Mouse (Mus musculus) forebrain, embryonic 16.5 days (tissue): ENCODE results near the gene Xrcc1. TPM values are rescaled to one million over a fixed set of nuclear protein-coding genes. Genes with fewer than 3 reads are reported as not detected.

Source experiments
- ATAC-seq: fragments of 200-750 bp; cut with Nextera tagmentation; 2 replicates; pipeline ENCODE4 v1.8.0; 2017; ENCODE audit warnings: mild to moderate bottlenecking, moderate library complexity
- H3K27ac ChIP-seq: fragments of 300-500 bp; sonication (generic); 2 replicates; pipeline ENCODE4 v1.5.1; 2014; ENCODE audit warnings: low read length, control low read depth
- H3K27me3 ChIP-seq: fragments of 300-500 bp; sonication (generic); replicated peaks from 2 replicates; pipeline ENCODE4 v1.6.1; 2014; ENCODE audit warnings: low read length; ENCODE audit not compliant: control insufficient read depth, insufficient read depth
- H3K36me3 ChIP-seq: fragments of 300-500 bp; sonication (generic); 2 replicates; pipeline ENCODE4 v1.6.1; 2014; ENCODE audit not compliant: control insufficient read depth, insufficient read depth
- H3K4me1 ChIP-seq: fragments of 300-500 bp; sonication (generic); replicated peaks from 2 replicates; pipeline ENCODE4 v1.6.1; 2014; ENCODE audit warnings: low read length; ENCODE audit not compliant: control insufficient read depth, insufficient read depth
- H3K4me2 ChIP-seq: fragments of 300-500 bp; sonication (generic); 2 replicates; pipeline ENCODE4 v1.6.1; 2014; ENCODE audit warnings: mild to moderate bottlenecking, low read length, control low read depth
- H3K4me3 ChIP-seq: fragments of 300-500 bp; sonication (generic); replicated peaks from 2 replicates; pipeline ENCODE4 v1.5.1; 2014; ENCODE audit warnings: mild to moderate bottlenecking, low read length, control low read depth
- H3K9ac ChIP-seq: fragments of 300-500 bp; sonication (generic); replicated peaks from 2 replicates; pipeline ENCODE4 v1.6.1; 2014; ENCODE audit warnings: low read depth, low read length, control low read depth
- H3K9me3 ChIP-seq: fragments of 300-500 bp; sonication (generic); 2 replicates; pipeline ENCODE4 v1.6.1; 2016; ENCODE audit warnings: low read length; ENCODE audit not compliant: control insufficient read depth
- WGBS: fragments of 180-500 bp; shearing (Covaris S2); extraction: QIAGEN DNeasy Blood & Tissue Kit; methylation state at CpG from one replicate; pipeline ENCODE4 v1.1.7; 2014; 5-methylcytosine and 5-hydroxymethylcytosine counted together
- polyA plus RNA-seq: library from polyadenylated mRNA; unstranded; fragments of >200 nt; fragmentation: Nextera tagmentation; extraction: Ambion mirVana; gene quantifications from 2 replicates; pipeline ENCODE4 v1.2.1, GENCODE M21; 2015

The Xrcc1 gene
- polyA plus RNA-seq, 1 experiment from 2014 or later = 80.2 TPM

GRCm38 (mm10) chr7:24533806-24534205 lies 12.3 kb upstream of the Xrcc1 start:
- 32% methylated on average over 36 of the region's 42 CpGs for WGBS
- 0 out of 2 replicates have a peak overlapping the region, but pooled peaks have one; percentile 3 for H3K4me3 ChIP-seq
- no peak for ATAC-seq
- no peaks in the 10 kb centered on the region for H3K27me3 ChIP-seq
- peak overlapping the region; percentile 21 for H3K4me2 ChIP-seq
- peaks cover 37% of the 10 kb centered on the region for H3K4me1 ChIP-seq
- H3K9me3 ChIP-seq = no peaks in the 10 kb centered on the region
- peak overlapping the region; percentile 27; the same call in 1 of the 2 replicates for H3K9ac ChIP-seq
- peaks cover 4% of the 10 kb centered on the region; the same call in 1 of the 2 replicates for H3K36me3 ChIP-seq
- no peak overlapping the region for H3K27ac ChIP-seq

DNA sequence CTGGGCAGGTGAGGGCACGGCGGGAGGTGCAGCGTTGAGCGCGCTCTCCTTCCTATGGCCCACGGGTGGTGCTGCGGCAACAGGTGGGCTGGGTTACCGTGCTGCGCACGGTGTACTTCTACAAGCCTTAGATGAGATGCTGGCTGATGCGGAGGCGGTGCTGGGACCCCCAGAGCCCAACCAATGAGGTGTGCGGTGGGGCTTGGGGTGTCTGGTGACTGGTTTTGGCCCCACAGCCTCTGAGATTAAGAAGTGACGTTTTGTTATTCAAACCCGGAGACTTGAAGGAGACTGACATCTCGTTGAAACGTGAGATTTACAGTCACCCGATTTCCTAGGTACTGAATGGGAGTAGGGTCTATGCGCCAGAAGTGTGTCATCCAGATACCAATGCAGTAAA lies 11.8 kb upstream of the Xrcc1 start:
- H3K4me1 ChIP-seq = peaks cover 36% of the 10 kb centered on the region
- no peak overlapping the region for H3K9ac ChIP-seq
- H3K36me3 ChIP-seq = peaks cover 4% of the 10 kb centered on the region; the same call in 1 of the 2 replicates
- no peak overlapping the region for H3K27ac ChIP-seq
- 38% methylated on average over 19 of the region's 19 CpGs for WGBS
- no peak overlapping the region; the same call in 1 of the 2 replicates for H3K4me2 ChIP-seq
- H3K4me3 ChIP-seq = no peak overlapping the region
- ATAC-seq = no peak
- no peaks in the 10 kb centered on the region for H3K9me3 ChIP-seq
- no peaks in the 10 kb centered on the region for H3K27me3 ChIP-seq

DNA sequence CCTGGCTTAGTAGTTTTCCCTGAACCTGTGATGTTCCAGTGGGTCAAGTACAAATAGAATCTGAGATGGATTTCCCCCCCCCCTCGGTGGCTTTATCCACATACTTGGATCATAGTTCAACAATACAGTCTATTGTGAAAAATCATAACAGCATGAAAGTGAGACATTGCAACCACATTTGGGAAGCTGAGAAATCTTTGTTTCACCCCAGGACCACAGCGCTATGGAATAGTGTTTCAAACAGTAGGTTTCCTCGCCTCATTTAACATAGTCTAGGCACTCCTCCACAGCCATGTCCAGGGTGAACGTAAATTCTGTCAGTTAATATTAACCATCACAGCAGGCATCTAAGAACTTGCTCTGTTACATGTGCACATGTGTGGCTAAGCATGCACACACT lies 9.0 kb upstream of the Xrcc1 start:
- Histone ChIP-seq H3K9ac (no peak overlapping the region), H3K27ac (no peak overlapping the region), H3K27me3 (no peaks in the 10 kb centered on the region), H3K4me3 (no peak overlapping the region), H3K36me3 (peaks cover 4% of the 10 kb centered on the region; the same call in 1 of the 2 replicates), H3K4me1 (peaks cover 26% of the 10 kb centered on the region), H3K9me3 (no peaks in the 10 kb centered on the region), H3K4me2 (no peak overlapping the region)
- whole genome bisulfite sequencing = 85% methylated on average over 4 of the region's 4 CpGs
- ATAC-seq = no peak

- ATAC-seq = no peak
- Histone ChIP-seq H3K27ac (no peak overlapping the region), H3K27me3 (no peaks in the 10 kb centered on the region), H3K9me3 (no peaks in the 10 kb centered on the region), H3K36me3 (peaks cover 4% of the 10 kb centered on the region; the same call in 1 of the 2 replicates), H3K4me3 (no peak overlapping the region), H3K4me1 (peaks cover 21% of the 10 kb centered on the region), H3K4me2 (no peak overlapping the region), H3K9ac (no peak overlapping the region)
- WGBS = 80% methylated on average over 5 of the region's 5 CpGs
These were observed 8.5 kb upstream of the Xrcc1 start for GRCm38 (mm10) chr7:24537591-24537990.

GRCm38 (mm10) chr7:24538154-24538553 lies 7.9 kb upstream of the Xrcc1 start:
- Histone ChIP-seq H3K4me1 (peaks cover 17% of the 10 kb centered on the region), H3K9ac (no peak overlapping the region), H3K9me3 (no peaks in the 10 kb centered on the region), H3K36me3 (peaks cover 4% of the 10 kb centered on the region; the same call in 1 of the 2 replicates), H3K4me3 (no peak overlapping the region), H3K27ac (no peak overlapping the region), H3K4me2 (no peak overlapping the region), H3K27me3 (no peaks in the 10 kb centered on the region)
- ATAC-seq = no peak
- 37% methylated on average over 5 of the region's 5 CpGs for WGBS

DNA sequence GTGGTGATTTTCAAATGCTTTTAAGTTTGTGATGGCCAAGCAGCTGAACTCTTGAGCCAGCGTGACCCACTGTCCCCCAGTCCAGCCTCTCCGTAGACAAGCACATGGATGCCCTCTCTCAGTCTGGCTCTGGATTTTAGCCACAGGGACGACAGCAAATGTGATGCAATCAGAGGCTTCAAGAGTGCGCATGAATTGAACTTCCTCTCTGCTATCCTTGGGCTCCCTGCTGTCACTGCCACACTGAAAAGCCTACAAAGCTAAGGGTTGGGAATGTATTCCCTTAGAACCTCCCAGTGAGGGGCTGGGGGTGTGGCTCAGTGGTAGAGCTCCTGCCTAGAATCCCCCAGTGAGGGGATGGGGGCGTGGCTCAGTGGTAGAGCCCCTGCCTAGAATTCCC lies 7.4 kb upstream of the Xrcc1 start:
- 88% methylated on average over 5 of the region's 5 CpGs for whole genome bisulfite sequencing
- Histone ChIP-seq H3K4me3 (no peak overlapping the region), H3K9me3 (no peaks in the 10 kb centered on the region), H3K4me1 (peaks cover 12% of the 10 kb centered on the region), H3K9ac (no peak overlapping the region), H3K4me2 (no peak overlapping the region), H3K27me3 (no peaks in the 10 kb centered on the region), H3K27ac (no peak overlapping the region), H3K36me3 (peaks cover 4% of the 10 kb centered on the region; the same call in 1 of the 2 replicates)
- ATAC-seq = no peak

DNA sequence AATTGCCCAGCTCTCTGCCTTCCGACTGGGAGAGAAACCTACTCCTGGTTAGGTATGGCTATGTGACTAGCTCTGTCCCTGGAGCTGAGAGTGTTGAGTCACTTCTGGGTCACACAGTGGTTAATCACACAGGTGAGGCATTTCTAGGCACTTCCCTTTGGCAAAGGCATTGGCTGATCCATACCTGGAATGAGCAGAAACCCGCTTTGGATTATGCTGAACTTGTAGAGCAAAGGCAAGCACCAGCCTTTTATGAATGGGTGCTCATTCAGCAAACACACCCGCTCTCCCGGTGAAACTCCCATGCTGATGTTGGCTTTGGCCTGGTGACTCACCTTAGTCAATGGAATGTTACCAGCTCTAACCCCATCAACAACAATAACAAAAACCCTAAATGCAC lies 6.4 kb upstream of the Xrcc1 start:
- no peak for ATAC-seq
- no peak overlapping the region for H3K9ac ChIP-seq
- no peaks in the 10 kb centered on the region for H3K9me3 ChIP-seq
- peaks cover 4% of the 10 kb centered on the region; the same call in 1 of the 2 replicates for H3K36me3 ChIP-seq
- no peak overlapping the region for H3K4me3 ChIP-seq
- H3K27ac ChIP-seq = no peak overlapping the region
- 94% methylated on average over 4 of the region's 4 CpGs for WGBS
- peaks cover 5% of the 10 kb centered on the region for H3K4me1 ChIP-seq
- no peaks in the 10 kb centered on the region for H3K27me3 ChIP-seq
- H3K4me2 ChIP-seq = no peak overlapping the region

DNA sequence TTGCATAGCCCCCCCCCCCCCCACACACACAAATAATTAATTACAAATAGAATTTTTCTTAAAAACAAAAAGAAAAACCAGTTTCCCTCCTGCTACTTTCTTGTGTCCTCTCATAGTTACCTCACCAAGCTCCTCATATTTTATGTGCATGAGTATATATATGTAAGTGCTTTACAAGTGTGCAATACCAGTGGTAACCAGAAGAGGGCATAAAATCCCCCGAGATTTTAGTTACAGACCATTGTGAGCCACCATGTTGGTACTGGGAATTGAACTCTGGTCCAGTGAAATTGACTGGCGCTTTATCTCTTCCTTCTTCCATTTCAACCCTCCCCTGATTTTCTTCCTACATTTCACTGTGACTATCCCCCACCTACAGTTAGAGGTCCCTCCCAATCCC lies 1.6 kb upstream of the Xrcc1 start:
- H3K9ac ChIP-seq = no peak overlapping the region
- no peak overlapping the region for H3K4me3 ChIP-seq
- H3K27ac ChIP-seq = no peak overlapping the region
- no peak overlapping the region for H3K4me2 ChIP-seq
- H3K4me1 ChIP-seq = peaks cover 13% of the 10 kb centered on the region
- WGBS = 84% methylated on average over 2 of the region's 2 CpGs
- H3K36me3 ChIP-seq = peaks cover 2% of the 10 kb centered on the region; the same call in 1 of the 2 replicates
- H3K9me3 ChIP-seq = no peaks in the 10 kb centered on the region
- no peaks in the 10 kb centered on the region for H3K27me3 ChIP-seq
- no peak for ATAC-seq

DNA sequence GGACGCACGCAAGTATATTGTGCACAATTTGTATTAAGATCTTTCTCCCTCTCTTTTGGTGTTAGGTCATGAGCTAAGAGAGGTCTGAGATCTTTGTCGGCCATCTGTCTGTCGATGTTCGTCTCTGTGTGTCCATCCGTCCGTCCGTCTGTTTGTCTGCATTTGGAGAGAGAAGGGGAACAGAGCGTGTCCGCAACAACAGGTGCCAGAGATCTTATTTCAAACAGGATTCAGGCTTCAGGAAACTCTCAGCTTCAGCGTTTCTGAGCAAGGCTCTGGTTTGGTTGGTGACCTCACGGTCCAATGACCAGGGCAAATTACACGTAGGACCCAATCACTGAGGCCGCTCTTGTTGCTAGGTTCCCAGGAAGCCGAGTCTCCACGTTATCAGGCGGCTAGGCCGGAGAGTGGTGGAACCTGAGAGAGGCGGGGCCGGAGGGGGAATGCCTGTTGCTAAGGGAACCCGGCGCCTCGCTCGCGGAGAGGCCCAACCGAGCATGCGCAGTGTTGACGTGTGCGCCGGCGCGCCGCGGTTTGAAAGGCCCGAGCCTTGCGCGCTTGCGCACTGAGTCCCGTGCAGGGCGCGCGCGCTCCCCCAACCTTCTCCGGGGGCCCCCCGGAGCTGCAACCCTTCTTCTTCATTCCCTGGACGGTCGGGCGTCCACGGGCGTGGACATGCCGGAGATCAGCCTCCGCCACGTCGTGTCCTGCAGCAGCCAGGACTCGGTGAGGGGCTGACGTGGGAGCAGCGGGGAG lies 723 bp downstream of the Xrcc1 start:
- H3K36me3 ChIP-seq = peaks cover 2% of the 10 kb centered on the region; the same call in 1 of the 2 replicates
- under 1% methylated on average over 57 of the region's 57 CpGs for WGBS
- peak overlapping the region; percentile 80 for H3K4me2 ChIP-seq
- H3K27ac ChIP-seq = peak overlapping the region; percentile 56; the same call in 1 of the 2 replicates
- H3K27me3 ChIP-seq = no peaks in the 10 kb centered on the region
- peak overlapping the region; percentile 83 for H3K9ac ChIP-seq
- peak overlapping the region; percentile 83 for H3K4me3 ChIP-seq
- H3K4me1 ChIP-seq = peaks cover 13% of the 10 kb centered on the region
- ATAC-seq = peak; percentile 98
- H3K9me3 ChIP-seq = no peaks in the 10 kb centered on the region
